Comparison of ENCODE assay signal across 20 mouse cellular contexts in genomic region chr12:81640656-81641055, GRCm38 (mm10). TPM values are rescaled to one million over a fixed set of nuclear protein-coding genes. Genes with fewer than 3 reads are reported as not detected.
"Had no signal": no experiment of that assay in that cellular context is flagged by ENCODE, and none has a peak within 500 bp of the region (broad histone marks: within the 10 kb centered on the region; RNA-seq: fewer than 3 reads in every experiment).

No protein-coding gene starts in this region.

- ATAC-seq: midbrain, embryonic 16.5 days had no signal

- H3K4me3 ChIP-seq: midbrain, embryonic 10.5 days; midbrain, embryonic 12.5 days; myocyte; neural tube, embryonic 13.5 days; neural tube, embryonic 15.5 days had no signal

- H3K27ac ChIP-seq: midbrain, embryonic 10.5 days; midbrain, embryonic 12.5 days; neural tube, embryonic 13.5 days; neural tube, embryonic 15.5 days had no signal

- H3K9me3 ChIP-seq: midbrain, embryonic 10.5 days; midbrain, embryonic 12.5 days; neural tube, embryonic 13.5 days; neural tube, embryonic 15.5 days had no signal

- H3K36me3 ChIP-seq: midbrain, embryonic 12.5 days; neural tube, embryonic 15.5 days had no signal

- H3K9ac ChIP-seq: lung, embryonic 14.5 days; midbrain, embryonic 12.5 days; neural tube, embryonic 13.5 days; neural tube, embryonic 15.5 days had no signal

- DNase-seq: lung, adult 18-20 months; lung, postnatal 10 days; lung, postnatal 4 days; midbrain, embryonic 14.5 days; retina, postnatal 1 day; right cerebral cortex, adult 18-20 months; right cerebral cortex, postnatal 25 days; right cerebral cortex, postnatal 4 days; spleen, adult 18-20 months; thymus, adult 18-20 months; thymus, postnatal 14 days; thymus, postnatal 36 days had no signal

- H3K27me3 ChIP-seq: neural tube, embryonic 13.5 days; neural tube, embryonic 15.5 days had no signal

RNA-seq across cellular contexts. Expression of gene Ttc9, which starts 9.6 kb away (rescaled TPM):
- total RNA-seq: megakaryocyte-erythroid progenitor cell, adult 5-6 weeks had no signal
